Mouse (Mus musculus): ENCODE measurements around the gene Rnase4.

GRCm38 (mm10) chr14:51053176-51053575 lies 37.7 kb upstream of the Rnase4 start:
- TF ChIP-seq CTCF (IDR thresholded peaks at IDR 0.05; ENCODE audit: low read depth), result no peak
- TF ChIP-seq EP300 (IDR thresholded peaks at IDR 0.05; ENCODE audit: low read depth), result no peak
